Mouse (Mus musculus): Measurements from ENCODE around the gene Pbrm1.

The Pbrm1 gene

GRCm38 (mm10) chr14:31079313-31080028, 60.5 kb downstream of the Pbrm1 start:
- DNase-seq (ENCODE audit: low spot score in 2 of 2) = no peak

- DNase-seq (ENCODE audit: low spot score in 2 of 2) = no peak
These were observed 62.2 kb downstream of the Pbrm1 start for GRCm38 (mm10) chr14:31081147-31081546.

GRCm38 (mm10) chr14:31087433-31087832, 68.5 kb downstream of the Pbrm1 start:
- no peak for DNase-seq (ENCODE audit: low spot score in 2 of 2)

GRCm38 (mm10) chr14:31088515-31088914, 69.6 kb downstream of the Pbrm1 start:
- no peak for DNase-seq (ENCODE audit: low spot score in 2 of 2)

GRCm38 (mm10) chr14:31089918-31090317, 71.0 kb downstream of the Pbrm1 start:
- DNase-seq (ENCODE audit: low spot score in 2 of 2) = no peak

GRCm38 (mm10) chr14:31105156-31105555, 86.2 kb downstream of the Pbrm1 start:
- no peak for DNase-seq (ENCODE audit: low spot score in 2 of 2)

- DNase-seq (ENCODE audit: low spot score in 2 of 2) = no peak
These were observed 91.7 kb downstream of the Pbrm1 start for GRCm38 (mm10) chr14:31110613-31111012.

- no peak for DNase-seq (ENCODE audit: low spot score in 2 of 2)
These were observed 93.2 kb downstream of the Pbrm1 start for GRCm38 (mm10) chr14:31112187-31112586.

GRCm38 (mm10) chr14:31114011-31114410, 95.1 kb downstream of the Pbrm1 start:
- DNase-seq (ENCODE audit: low spot score in 2 of 2) = no peak

GRCm38 (mm10) chr14:31115522-31115921, 96.6 kb downstream of the Pbrm1 start:
- DNase-seq (ENCODE audit: low spot score in 2 of 2) = no peak

- no peak for DNase-seq (ENCODE audit: low spot score in 2 of 2)
These were observed 106.5 kb downstream of the Pbrm1 start for GRCm38 (mm10) chr14:31125106-31126075.

- no peak for DNase-seq (ENCODE audit: low spot score in 2 of 2)
These were observed 107.9 kb downstream of the Pbrm1 start for GRCm38 (mm10) chr14:31126826-31127225.

GRCm38 (mm10) chr14:31128101-31128825, 109.3 kb downstream of the Pbrm1 start:
- DNase-seq (ENCODE audit: low spot score in 2 of 2) = no peak

GRCm38 (mm10) chr14:31128826-31129219, 109.9 kb downstream of the Pbrm1 start, which contains the start of gene Smim4:
Gene Smim4 (minus strand): TSS chr14:31128956.
- peak; percentile 97 to 98 for DNase-seq (ENCODE audit: low spot score in 2 of 2)

GRCm38 (mm10) chr14:31129326-31130235, 110.6 kb downstream of the Pbrm1 start:
- DNase-seq (ENCODE audit: low spot score in 2 of 2) = no peak

GRCm38 (mm10) chr14:31130236-31131220, 111.6 kb downstream of the Pbrm1 start, which contains the start of gene Nt5dc2:
Gene Nt5dc2 (plus strand): TSS chr14:31131053.
- peak; percentile 33 to 59 for DNase-seq (ENCODE audit: low spot score in 2 of 2)

GRCm38 (mm10) chr14:31131272-31131821, 112.4 kb downstream of the Pbrm1 start:
- no peak for DNase-seq (ENCODE audit: low spot score in 2 of 2)

GRCm38 (mm10) chr14:31132031-31132430, 113.1 kb downstream of the Pbrm1 start:
- DNase-seq (ENCODE audit: low spot score in 2 of 2) = no peak

GRCm38 (mm10) chr14:31132491-31132975, 113.6 kb downstream of the Pbrm1 start:
- DNase-seq (ENCODE audit: low spot score in 2 of 2) = no peak

Measured in right cerebral cortex, adult 2 months (tissue).